Mouse (Mus musculus): ENCODE data around the gene Gm9780. TPM values are rescaled to one million over a fixed set of nuclear protein-coding genes. Genes with fewer than 3 reads are reported as not detected.
"Not testable (repeated sequence)": the region's sequence is repeated elsewhere in the genome, so short reads cannot be mapped to it uniquely, and the experiment has no call there.

Gm9780 gene
- polyA plus RNA-seq, 1 experiment from 2014 or later, result 6.8 TPM

GRCm38 (mm10) chr14:26047026-26047425 lies 4.5 kb upstream of the Gm9780 start:
- not testable (repeated sequence) for H3K9me3 ChIP-seq (replicated peaks; ENCODE audit: control insufficient read depth, low read length, poor library complexity, severe bottlenecking); H3K9ac ChIP-seq (ENCODE audit: low read depth, low read length); H3K4me3 ChIP-seq (ENCODE audit: low read depth, low read length); H3K4me1 ChIP-seq (ENCODE audit: control insufficient read depth, insufficient read depth, low read length); H3K4me2 ChIP-seq (ENCODE audit: low read length); H3K27ac ChIP-seq (ENCODE audit: low read length); ATAC-seq; H3K36me3 ChIP-seq (ENCODE audit: control insufficient read depth, insufficient read depth, low read length); H3K27me3 ChIP-seq (ENCODE audit: control insufficient read depth, insufficient read depth, low read depth, low read length)
- no CpG with 5 or more reads among the region's 8 CpGs for WGBS

- not testable (repeated sequence) for H3K4me2 ChIP-seq (ENCODE audit: low read length); ATAC-seq; H3K9me3 ChIP-seq (replicated peaks; ENCODE audit: control insufficient read depth, low read length, poor library complexity, severe bottlenecking); H3K27ac ChIP-seq (ENCODE audit: low read length); H3K9ac ChIP-seq (ENCODE audit: low read depth, low read length); H3K27me3 ChIP-seq (ENCODE audit: control insufficient read depth, insufficient read depth, low read depth, low read length); H3K4me1 ChIP-seq (ENCODE audit: control insufficient read depth, insufficient read depth, low read length); H3K4me3 ChIP-seq (ENCODE audit: low read depth, low read length); H3K36me3 ChIP-seq (ENCODE audit: control insufficient read depth, insufficient read depth, low read length)
- no CpG with 5 or more reads among the region's 5 CpGs for WGBS
Observed at GRCm38 (mm10) chr14:26045007-26045406, 2.5 kb upstream of the Gm9780 start.

- not testable (repeated sequence) for H3K36me3 ChIP-seq (ENCODE audit: control insufficient read depth, insufficient read depth, low read length); H3K4me2 ChIP-seq (ENCODE audit: low read length); H3K27me3 ChIP-seq (ENCODE audit: control insufficient read depth, insufficient read depth, low read depth, low read length); H3K9ac ChIP-seq (ENCODE audit: low read depth, low read length); H3K4me1 ChIP-seq (ENCODE audit: control insufficient read depth, insufficient read depth, low read length); H3K27ac ChIP-seq (ENCODE audit: low read length); H3K9me3 ChIP-seq (replicated peaks; ENCODE audit: control insufficient read depth, low read length, poor library complexity, severe bottlenecking); ATAC-seq; H3K4me3 ChIP-seq (ENCODE audit: low read depth, low read length)
- WGBS, result no CpG with 5 or more reads among the region's 6 CpGs
Observed at GRCm38 (mm10) chr14:26035439-26035838, 7.1 kb downstream of the Gm9780 start.

- not testable (repeated sequence) for H3K36me3 ChIP-seq (ENCODE audit: control insufficient read depth, insufficient read depth, low read length); H3K4me3 ChIP-seq (ENCODE audit: low read depth, low read length); H3K9me3 ChIP-seq (replicated peaks; ENCODE audit: control insufficient read depth, low read length, poor library complexity, severe bottlenecking); H3K4me1 ChIP-seq (ENCODE audit: control insufficient read depth, insufficient read depth, low read length); H3K27me3 ChIP-seq (ENCODE audit: control insufficient read depth, insufficient read depth, low read depth, low read length); H3K4me2 ChIP-seq (ENCODE audit: low read length); ATAC-seq; H3K27ac ChIP-seq (ENCODE audit: low read length); H3K9ac ChIP-seq (ENCODE audit: low read depth, low read length)
- WGBS, result no CpG with 5 or more reads among the region's 3 CpGs
Observed at GRCm38 (mm10) chr14:26034364-26034763, 8.1 kb downstream of the Gm9780 start.

- WGBS, result no CpG with 5 or more reads among the region's 12 CpGs
- not testable (repeated sequence) for H3K4me2 ChIP-seq (ENCODE audit: low read length); H3K9ac ChIP-seq (ENCODE audit: low read depth, low read length); H3K27me3 ChIP-seq (ENCODE audit: control insufficient read depth, insufficient read depth, low read depth, low read length); ATAC-seq; H3K4me3 ChIP-seq (ENCODE audit: low read depth, low read length); H3K27ac ChIP-seq (ENCODE audit: low read length); H3K36me3 ChIP-seq (ENCODE audit: control insufficient read depth, insufficient read depth, low read length); H3K9me3 ChIP-seq (replicated peaks; ENCODE audit: control insufficient read depth, low read length, poor library complexity, severe bottlenecking); H3K4me1 ChIP-seq (ENCODE audit: control insufficient read depth, insufficient read depth, low read length)
Observed at GRCm38 (mm10) chr14:26025653-26026052, 16.9 kb downstream of the Gm9780 start.

GRCm38 (mm10) chr14:26022831-26023230 lies 19.7 kb downstream of the Gm9780 start:
- not testable (repeated sequence) for H3K27me3 ChIP-seq (ENCODE audit: control insufficient read depth, insufficient read depth, low read depth, low read length); H3K4me1 ChIP-seq (ENCODE audit: control insufficient read depth, insufficient read depth, low read length); H3K9ac ChIP-seq (ENCODE audit: low read depth, low read length); H3K4me2 ChIP-seq (ENCODE audit: low read length); H3K27ac ChIP-seq (ENCODE audit: low read length); H3K4me3 ChIP-seq (ENCODE audit: low read depth, low read length); ATAC-seq; H3K9me3 ChIP-seq (replicated peaks; ENCODE audit: control insufficient read depth, low read length, poor library complexity, severe bottlenecking); H3K36me3 ChIP-seq (ENCODE audit: control insufficient read depth, insufficient read depth, low read length)
- WGBS, result no CpG with 5 or more reads among the region's 6 CpGs

GRCm38 (mm10) chr14:26021555-26021954 lies 21.0 kb downstream of the Gm9780 start:
- not testable (repeated sequence) for H3K4me3 ChIP-seq (ENCODE audit: low read depth, low read length); H3K9me3 ChIP-seq (replicated peaks; ENCODE audit: control insufficient read depth, low read length, poor library complexity, severe bottlenecking); H3K4me2 ChIP-seq (ENCODE audit: low read length); H3K9ac ChIP-seq (ENCODE audit: low read depth, low read length); H3K27me3 ChIP-seq (ENCODE audit: control insufficient read depth, insufficient read depth, low read depth, low read length); H3K4me1 ChIP-seq (ENCODE audit: control insufficient read depth, insufficient read depth, low read length); H3K36me3 ChIP-seq (ENCODE audit: control insufficient read depth, insufficient read depth, low read length); H3K27ac ChIP-seq (ENCODE audit: low read length); ATAC-seq
- no CpG with 5 or more reads among the region's 9 CpGs for WGBS

GRCm38 (mm10) chr14:26016414-26016813 lies 26.1 kb downstream of the Gm9780 start:
- not testable (repeated sequence) for H3K27me3 ChIP-seq (ENCODE audit: control insufficient read depth, insufficient read depth, low read depth, low read length); H3K9me3 ChIP-seq (replicated peaks; ENCODE audit: control insufficient read depth, low read length, poor library complexity, severe bottlenecking); H3K36me3 ChIP-seq (ENCODE audit: control insufficient read depth, insufficient read depth, low read length); ATAC-seq; H3K4me1 ChIP-seq (ENCODE audit: control insufficient read depth, insufficient read depth, low read length); H3K9ac ChIP-seq (ENCODE audit: low read depth, low read length); H3K27ac ChIP-seq (ENCODE audit: low read length); H3K4me2 ChIP-seq (ENCODE audit: low read length); H3K4me3 ChIP-seq (ENCODE audit: low read depth, low read length)
- no CpG with 5 or more reads among the region's 7 CpGs for WGBS

- WGBS, result no CpG with 5 or more reads among the region's 2 CpGs
- not testable (repeated sequence) for H3K9ac ChIP-seq (ENCODE audit: low read depth, low read length)
Observed at GRCm38 (mm10) chr14:26007462-26007861, 35.0 kb downstream of the Gm9780 start.

GRCm38 (mm10) chr14:25981880-25982279 lies 60.6 kb downstream of the Gm9780 start:
- not testable (repeated sequence) for ATAC-seq; H3K4me2 ChIP-seq (ENCODE audit: low read length); H3K27ac ChIP-seq (ENCODE audit: low read length); H3K4me3 ChIP-seq (ENCODE audit: low read depth, low read length); H3K27me3 ChIP-seq (ENCODE audit: control insufficient read depth, insufficient read depth, low read depth, low read length); H3K36me3 ChIP-seq (ENCODE audit: control insufficient read depth, insufficient read depth, low read length); H3K9ac ChIP-seq (ENCODE audit: low read depth, low read length); H3K9me3 ChIP-seq (replicated peaks; ENCODE audit: control insufficient read depth, low read length, poor library complexity, severe bottlenecking); H3K4me1 ChIP-seq (ENCODE audit: control insufficient read depth, insufficient read depth, low read length)
- 69% methylated on average over 5 of the region's 9 CpGs for whole genome bisulfite sequencing

More at GRCm38 (mm10) chr14:26007462-26007861, 35.0 kb downstream of the Gm9780 start:
- H3K9me3 ChIP-seq (replicated peaks; ENCODE audit: control insufficient read depth, low read length, poor library complexity, severe bottlenecking); ATAC-seq; H3K4me2 ChIP-seq (ENCODE audit: low read length); H3K4me1 ChIP-seq (ENCODE audit: control insufficient read depth, insufficient read depth, low read length); H3K27me3 ChIP-seq (ENCODE audit: control insufficient read depth, insufficient read depth, low read depth, low read length); H3K4me3 ChIP-seq (ENCODE audit: low read depth, low read length); H3K27ac ChIP-seq (ENCODE audit: low read length); H3K36me3 ChIP-seq (ENCODE audit: control insufficient read depth, insufficient read depth, low read length): not testable (repeated sequence)

Data from midbrain, embryonic 16.5 days (tissue).